Mouse (Mus musculus) right cerebral cortex, postnatal 4 days (tissue): ENCODE data around the gene Kidins220.

Experiments
- DNase-seq: peaks from one replicate; pipeline ENCODE4 v3.0.0-alpha.2; 2022

Gene Kidins220

GRCm38 (mm10) chr12:24974446-24975114 is at the start of gene Kidins220:
TSS of gene Kidins220 (plus strand) at chr12:24974925.
- peak; percentile 97 for DNase-seq

GRCm38 (mm10) chr12:24925276-24925675 is 49.4 kb upstream of the Kidins220 start:
- DNase-seq, result no peak

DNA sequence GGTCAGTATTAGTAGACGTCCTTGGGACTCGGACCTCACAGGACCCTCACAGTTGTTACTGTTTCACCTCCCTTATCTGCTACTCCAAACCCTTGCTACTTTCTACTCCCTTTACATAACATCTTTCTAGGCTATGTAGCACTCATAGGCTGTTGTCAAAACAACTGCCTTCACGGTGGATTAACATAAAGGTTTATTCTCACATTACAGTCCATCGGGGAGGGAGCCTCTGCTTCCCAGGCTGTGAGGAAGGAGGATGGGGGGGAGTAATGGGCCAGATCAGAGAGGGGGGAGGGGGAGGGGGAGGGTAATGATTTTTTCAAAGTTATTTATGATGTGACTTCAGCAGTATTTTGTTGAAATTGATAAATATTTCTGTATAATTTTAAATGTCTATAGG is 49.0 kb upstream of the Kidins220 start:
- DNase-seq, result no peak

DNA sequence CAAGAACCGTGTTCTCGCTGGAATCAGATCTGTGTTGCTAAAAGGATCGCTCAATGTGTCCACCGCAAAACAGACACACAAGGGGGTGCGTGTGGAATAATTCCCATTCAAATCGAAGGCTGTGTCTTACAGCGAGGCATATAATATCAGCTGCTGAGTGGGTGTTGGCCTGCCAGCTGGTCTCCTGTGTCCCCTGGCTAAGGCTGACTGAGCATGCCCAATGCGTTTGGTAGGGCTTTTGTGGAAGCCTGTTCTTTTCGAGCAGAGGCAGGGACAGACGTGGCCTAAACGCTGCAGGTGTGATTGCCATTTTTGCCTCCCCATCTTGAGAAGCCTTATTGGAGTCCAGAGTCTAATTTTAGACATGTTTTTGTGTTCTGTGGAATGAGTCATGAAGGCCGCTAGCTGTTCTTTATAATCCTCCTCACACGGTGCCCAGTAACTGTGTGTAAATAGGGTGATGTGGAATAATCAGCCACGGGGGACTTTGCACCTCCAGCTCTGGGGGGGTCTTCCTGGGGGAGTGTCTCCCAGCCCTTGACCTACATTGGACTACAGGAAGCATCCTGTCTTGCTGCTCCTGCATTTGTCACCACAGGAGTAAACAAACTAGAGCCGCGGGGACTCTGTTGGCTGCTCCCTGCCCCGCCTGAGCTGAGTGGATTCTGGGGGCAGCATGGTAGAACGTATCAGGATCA is 46.5 kb upstream of the Kidins220 start:
- peak; percentile 59 for DNase-seq

DNA sequence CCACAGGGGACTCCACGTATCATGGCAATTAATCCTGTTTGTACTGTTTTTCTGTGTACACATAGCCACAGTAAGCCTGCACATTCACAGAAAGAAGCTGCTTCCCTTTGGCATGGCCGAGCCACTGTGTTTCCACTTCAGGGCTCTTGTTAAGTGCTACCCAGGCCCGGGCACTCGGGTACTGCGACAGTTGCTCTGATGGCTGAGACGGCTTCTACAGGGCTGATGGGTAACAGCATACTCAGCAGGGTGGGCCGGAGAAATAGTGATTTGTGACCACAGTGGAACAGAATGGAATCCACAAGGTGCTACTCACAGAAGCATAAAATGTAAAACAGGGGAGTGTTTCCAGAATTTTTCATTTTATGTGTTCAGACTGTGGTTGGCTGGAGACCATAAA is 45.7 kb upstream of the Kidins220 start:
- no peak for DNase-seq

GRCm38 (mm10) chr12:24930760-24931159 is 44.0 kb upstream of the Kidins220 start:
- DNase-seq, result no peak

DNA sequence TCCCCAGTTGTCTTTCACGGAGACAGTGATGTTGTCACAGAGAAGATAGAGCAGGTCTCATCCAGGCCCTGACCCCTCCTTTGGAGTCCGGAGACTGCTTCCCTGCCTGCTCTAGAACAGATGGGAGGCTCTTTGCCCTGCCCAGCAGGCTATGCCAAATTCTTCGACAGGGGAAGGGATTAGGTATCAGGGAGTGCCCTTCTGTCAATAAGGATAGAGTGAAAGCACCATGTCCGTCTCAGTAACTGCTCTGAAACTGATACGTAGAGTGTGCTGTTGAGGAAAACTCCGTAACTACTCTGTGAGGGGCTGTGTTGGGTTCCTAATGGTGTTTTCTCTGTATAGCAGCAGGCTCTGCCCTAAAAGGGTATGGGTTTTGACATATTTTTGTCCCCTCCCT is 42.6 kb upstream of the Kidins220 start:
- DNase-seq, result no peak

DNA sequence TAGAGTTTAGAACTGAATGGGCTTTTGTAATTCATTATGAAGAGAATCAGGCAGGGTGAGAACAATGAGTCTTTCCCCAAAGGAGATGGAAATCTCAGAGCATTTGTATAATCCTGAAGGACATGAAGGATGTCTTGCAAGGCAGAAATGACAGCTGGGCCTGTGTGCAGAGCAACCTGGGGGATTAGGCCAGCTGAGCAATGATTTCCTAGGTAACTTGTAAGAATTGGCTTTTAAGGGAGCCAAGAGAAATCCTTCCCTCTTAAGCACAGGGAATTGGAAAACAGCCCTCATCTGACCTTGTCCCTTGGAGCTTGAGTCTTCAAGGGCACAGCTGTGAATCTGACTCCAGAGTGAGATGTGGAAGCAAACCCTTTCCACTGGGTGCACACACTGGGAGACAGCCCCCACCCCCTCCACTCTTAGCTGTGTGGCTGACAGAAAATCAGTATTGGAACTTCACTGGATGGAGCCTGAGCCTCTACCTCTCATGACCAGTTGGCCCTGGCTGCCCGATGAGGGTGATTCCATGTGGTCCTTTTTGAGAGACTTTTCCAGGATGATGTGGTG is 41.4 kb upstream of the Kidins220 start:
- DNase-seq, result no peak

- DNase-seq, result no peak
Measured at GRCm38 (mm10) chr12:24933996-24934395, 40.7 kb upstream of the Kidins220 start.

DNA sequence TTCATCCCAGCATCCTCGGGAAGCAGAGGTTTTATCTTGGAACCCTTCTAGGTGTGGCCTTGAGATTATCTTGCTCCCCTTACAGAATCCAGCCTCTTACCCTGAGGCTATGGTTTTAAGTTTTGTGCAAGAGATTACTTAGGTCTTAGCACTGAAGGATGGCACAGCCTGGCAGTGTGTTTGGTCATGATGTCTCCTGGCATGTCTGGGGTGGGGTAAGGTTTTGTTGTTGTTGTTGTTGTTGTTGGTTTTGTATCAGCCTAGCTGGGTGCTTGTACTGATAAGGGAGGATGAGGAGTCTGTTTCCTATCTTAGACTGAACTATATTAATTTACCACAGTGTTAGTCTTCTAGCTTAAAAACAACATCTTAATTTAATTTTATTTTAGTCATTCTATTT is 38.4 kb upstream of the Kidins220 start:
- DNase-seq, result no peak

DNA sequence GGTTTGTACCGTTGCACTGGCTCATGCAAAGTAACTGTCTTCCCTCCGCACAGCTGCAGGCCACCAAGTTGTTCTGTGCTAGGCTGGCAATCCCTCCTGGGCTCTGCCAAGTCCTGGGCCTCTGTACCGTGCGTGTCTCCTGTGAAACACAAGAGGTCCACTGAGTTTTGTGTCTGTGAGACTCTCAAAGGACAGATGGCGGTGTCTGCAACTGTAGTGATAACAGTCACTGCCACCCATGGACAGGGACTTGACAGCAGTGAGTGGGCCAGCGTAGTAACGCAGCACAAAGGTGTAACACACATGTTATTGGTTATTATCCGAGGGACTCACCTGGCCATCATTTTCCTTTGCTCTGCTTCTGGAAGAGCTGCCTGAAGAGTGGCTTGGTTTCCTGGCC is 35.4 kb upstream of the Kidins220 start:
- no peak for DNase-seq

- no peak for DNase-seq
Measured at GRCm38 (mm10) chr12:24942619-24943287, 32.0 kb upstream of the Kidins220 start.

GRCm38 (mm10) chr12:24943427-24943826 is 31.3 kb upstream of the Kidins220 start:
- no peak for DNase-seq

DNA sequence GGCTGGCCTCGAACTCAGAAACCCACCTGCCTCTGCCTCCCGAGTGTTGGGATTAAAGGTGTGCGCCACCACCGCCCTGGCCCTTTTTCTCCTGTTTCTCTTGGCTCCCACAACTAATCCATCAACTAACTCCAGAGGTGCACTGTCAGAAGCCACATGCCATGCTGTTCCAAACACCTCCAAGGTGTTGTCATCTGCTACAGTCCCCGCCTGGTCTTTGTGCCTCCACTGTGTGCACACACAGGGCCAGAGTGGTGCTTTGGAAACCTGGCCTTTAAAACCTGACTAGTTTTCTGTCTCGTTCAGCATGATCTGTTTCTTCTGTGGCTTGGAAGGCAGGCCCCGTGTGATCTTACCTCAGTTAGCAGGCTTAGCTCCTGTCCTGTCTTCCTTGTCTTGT is 30.1 kb upstream of the Kidins220 start:
- DNase-seq, result no peak

- DNase-seq, result no peak
Measured at GRCm38 (mm10) chr12:24947065-24947464, 27.7 kb upstream of the Kidins220 start.

DNA sequence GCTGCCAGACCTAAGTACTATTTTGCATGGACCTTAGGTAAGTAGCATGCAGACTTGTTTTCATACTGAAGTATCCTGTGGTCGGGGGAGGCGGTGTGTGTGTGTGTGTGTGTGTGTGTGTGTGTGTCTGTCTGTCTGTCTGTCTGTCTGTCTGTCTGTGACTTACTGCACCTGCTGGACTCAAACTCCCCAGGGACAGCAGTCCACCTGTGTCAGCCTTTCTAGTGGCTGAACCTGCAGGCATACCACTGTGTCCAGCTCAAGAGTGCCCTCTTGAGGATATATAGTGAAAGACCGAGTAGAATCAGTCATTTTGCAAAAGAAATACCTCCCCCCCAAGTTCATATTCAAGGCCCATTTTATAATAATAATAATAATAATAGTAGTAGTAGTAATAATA is 26.4 kb upstream of the Kidins220 start:
- DNase-seq, result peak; percentile 27

- no peak for DNase-seq
Measured at GRCm38 (mm10) chr12:24950376-24951046, 24.2 kb upstream of the Kidins220 start.

- peak; percentile 69 for DNase-seq
Measured at GRCm38 (mm10) chr12:24952147-24952546, 22.6 kb upstream of the Kidins220 start.

- DNase-seq, result no peak
Measured at GRCm38 (mm10) chr12:24955137-24955536, 19.6 kb upstream of the Kidins220 start.

GRCm38 (mm10) chr12:24958526-24958925 is 16.2 kb upstream of the Kidins220 start:
- no peak for DNase-seq

DNA sequence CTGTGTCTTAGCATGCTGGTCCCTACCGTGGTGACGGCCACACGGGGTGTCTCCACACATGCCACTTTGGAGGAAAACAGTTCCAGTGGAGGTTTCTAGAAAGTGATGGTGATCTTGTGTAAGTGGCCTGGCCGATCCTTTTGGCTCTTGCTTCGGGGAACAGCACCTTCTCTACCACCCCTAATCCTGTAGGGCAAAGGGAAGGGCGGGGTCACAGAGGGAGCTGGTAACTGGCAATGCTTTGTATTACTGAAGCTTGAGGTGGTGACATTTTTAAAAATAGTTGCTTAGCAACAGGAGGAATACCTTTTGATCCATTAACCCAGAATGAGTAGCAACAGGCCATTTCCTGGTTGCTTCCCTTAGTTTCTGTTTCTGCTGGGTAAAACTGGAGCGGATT is 12.9 kb upstream of the Kidins220 start:
- DNase-seq, result no peak

GRCm38 (mm10) chr12:24962362-24962967 is 12.3 kb upstream of the Kidins220 start:
- no peak for DNase-seq
